Mouse (Mus musculus) lung, adult 2 months (tissue): ENCODE results near the gene Tnip2. TPM values are rescaled to one million over a fixed set of nuclear protein-coding genes. Genes with fewer than 3 reads are reported as not detected.
A peak's percentile ranks its signal among the peaks of the same experiment; 100 is the strongest.

Experiments
- DNase-seq: peaks from one replicate; pipeline ENCODE4 v3.0.0; 2022
- H3K4me1 ChIP-seq: fragments of 200-500 bp; 2 replicates; pipeline ENCODE4 v1.6.1; 2011; ENCODE audit warnings: low read length; ENCODE audit not compliant: control insufficient read depth, insufficient read depth
- H3K4me3 ChIP-seq: fragments of 200-500 bp; replicated peaks from 2 replicates; pipeline ENCODE3; 2011; ENCODE audit warnings: low read depth, mild to moderate bottlenecking, control low read depth, low read length; ENCODE audit errors: extremely low read depth
- CTCF ChIP-seq: fragments of 200-500 bp; IDR thresholded peaks from 2 replicates; pipeline ENCODE4 v1.5.1; 2011; ENCODE audit warnings: mild to moderate bottlenecking, low read length, control low read depth; ENCODE audit not compliant: insufficient read depth
- POLR2A ChIP-seq: fragments of 200-500 bp; IDR thresholded peaks from 2 replicates; pipeline ENCODE4 v1.6.1; 2011; ENCODE audit warnings: low read depth, mild to moderate bottlenecking, control low read depth, low read length, borderline replicate concordance; ENCODE audit errors: extremely low read depth
- WGBS: fragments of 180-500 bp; shearing (Covaris S2); methylation state at CpG from one replicate; pipeline ENCODE4 v1.1.7; 2018; 5-methylcytosine and 5-hydroxymethylcytosine counted together
- polyA plus RNA-seq: library from polyadenylated mRNA; depleted of rRNA; stranded (reverse); fragments of >200 nt; gene quantifications from 2 replicates; pipeline ENCODE4 v1.2.3, GENCODE M21; 2012

The Tnip2 gene
- polyA plus RNA-seq, 1 experiment: 30.1 TPM

GRCm38 (mm10) chr5:34514218-34514566, 401 bp upstream of the Tnip2 start:
- no peak for DNase-seq
- Histone ChIP-seq H3K4me1 (no peaks in the 10 kb centered on the region; the same call in 1 of the 2 replicates), H3K4me3 (peak overlapping the region; percentile 73)
- TF ChIP-seq CTCF (no peak), POLR2A (no peak)
- 6% methylated on average over 7 of the region's 7 CpGs for WGBS

GRCm38 (mm10) chr5:34512486-34512885, 1.3 kb downstream of the Tnip2 start:
- Histone ChIP-seq H3K4me1 (no peaks in the 10 kb centered on the region; the same call in 1 of the 2 replicates), H3K4me3 (no peak overlapping the region)
- WGBS: 93% methylated on average over 3 of the region's 3 CpGs
- no peak for TF ChIP-seq POLR2A
- TF ChIP-seq CTCF: no peak
- no peak for DNase-seq

GRCm38 (mm10) chr5:34502821-34503220, 11.0 kb downstream of the Tnip2 start:
- WGBS: 81% methylated on average over 6 of the region's 6 CpGs

GRCm38 (mm10) chr5:34502411-34502810, 11.4 kb downstream of the Tnip2 start:
- TF ChIP-seq CTCF (no peak), POLR2A (no peak)
- Histone ChIP-seq H3K4me3 (no peak overlapping the region), H3K4me1 (no peaks in the 10 kb centered on the region)
- WGBS: 88% methylated on average over 1 of the region's 1 CpGs
- no peak for DNase-seq

More at GRCm38 (mm10) chr5:34502821-34503220, 11.0 kb downstream of the Tnip2 start:
- Histone ChIP-seq H3K4me1 (no peaks in the 10 kb centered on the region), H3K4me3 (no peak overlapping the region)
- no peak for TF ChIP-seq POLR2A
- TF ChIP-seq CTCF: no peak
- no peak for DNase-seq

GRCm38 (mm10) chr5:34501588-34501987, 12.2 kb downstream of the Tnip2 start:
- TF ChIP-seq CTCF (no peak), POLR2A (no peak)
- no peak for DNase-seq

GRCm38 (mm10) chr5:34500886-34501285, 12.9 kb downstream of the Tnip2 start:
- no peak for DNase-seq
- Histone ChIP-seq H3K4me3 (no peak overlapping the region), H3K4me1 (no peaks in the 10 kb centered on the region)
- WGBS: 67% methylated on average over 5 of the region's 5 CpGs
- TF ChIP-seq CTCF (no peak), POLR2A (no peak)

More at GRCm38 (mm10) chr5:34501588-34501987, 12.2 kb downstream of the Tnip2 start:
- no peak overlapping the region for H3K4me3 ChIP-seq
- H3K4me1 ChIP-seq: no peaks in the 10 kb centered on the region
- WGBS: 65% methylated on average over 3 of the region's 3 CpGs

- WGBS: 65% methylated on average over 6 of the region's 6 CpGs
- TF ChIP-seq CTCF (no peak), POLR2A (no peak)
- Histone ChIP-seq H3K4me3 (no peak overlapping the region), H3K4me1 (no peaks in the 10 kb centered on the region)
- no peak for DNase-seq
Measured at GRCm38 (mm10) chr5:34496745-34497144, 17.0 kb downstream of the Tnip2 start.

GRCm38 (mm10) chr5:34489418-34489787, 24.4 kb downstream of the Tnip2 start:
- H3K4me3 ChIP-seq: no peak overlapping the region

GRCm38 (mm10) chr5:34488741-34489417, 24.9 kb downstream of the Tnip2 start:
- WGBS: 74% methylated on average over 6 of the region's 6 CpGs
- Histone ChIP-seq H3K4me1 (no peaks in the 10 kb centered on the region), H3K4me3 (no peak overlapping the region)
- no peak for DNase-seq
- TF ChIP-seq POLR2A (no peak), CTCF (no peak)

More at GRCm38 (mm10) chr5:34489418-34489787, 24.4 kb downstream of the Tnip2 start:
- DNase-seq: no peak
- WGBS: 93% methylated on average over 3 of the region's 3 CpGs
- H3K4me1 ChIP-seq: no peaks in the 10 kb centered on the region
- TF ChIP-seq CTCF (no peak), POLR2A (no peak)
